Mouse (Mus musculus) kidney, adult 2 months (tissue): ENCODE data around the gene Ddb2. TPM values are rescaled to one million over a fixed set of nuclear protein-coding genes. Genes with fewer than 3 reads are reported as not detected.

Experiments
- DNase-seq: peaks from one replicate; pipeline ENCODE4 v3.0.0; 2021
- H3K27ac ChIP-seq: fragments of 200-500 bp; 2 replicates; pipeline ENCODE4 v1.5.1; 2012; ENCODE audit warnings: low read depth, low read length, control low read depth, inconsistent platforms; ENCODE audit not compliant: insufficient read depth
- H3K27me3 ChIP-seq: fragments of 200-500 bp; replicated peaks from 2 replicates; pipeline ENCODE4 v1.6.1; 2012; ENCODE audit warnings: mild to moderate bottlenecking, moderate library complexity, low read length, inconsistent platforms; ENCODE audit not compliant: control insufficient read depth, insufficient read depth
- H3K36me3 ChIP-seq: fragments of 200-500 bp; 2 replicates; pipeline ENCODE4 v1.6.1; 2012; ENCODE audit warnings: mild to moderate bottlenecking, moderate library complexity, low read length, inconsistent platforms; ENCODE audit not compliant: control insufficient read depth, insufficient read depth
- H3K4me1 ChIP-seq: fragments of 200-500 bp; 2 replicates; pipeline ENCODE4 v1.6.1; 2011; ENCODE audit warnings: low read length; ENCODE audit not compliant: control insufficient read depth, insufficient read depth
- H3K4me3 ChIP-seq: fragments of 200-500 bp; 2 replicates; pipeline ENCODE4 v1.5.1; 2011; ENCODE audit warnings: mild to moderate bottlenecking, low read depth, low read length, control low read depth; ENCODE audit not compliant: insufficient read depth
- CTCF ChIP-seq: fragments of 200-500 bp; conservative IDR thresholded peaks from 2 replicates; pipeline ENCODE4 v1.5.1; 2011; ENCODE audit warnings: low read depth, mild to moderate bottlenecking, control low read depth, low read length, moderate library complexity, mixed read lengths; ENCODE audit not compliant: insufficient read depth, insufficient read length
- POLR2A ChIP-seq: fragments of 200-500 bp; IDR thresholded peaks from one replicate; pipeline ENCODE4 v1.6.1; 2011; ENCODE audit warnings: low read depth, low read length, control low read depth
- WGBS: fragments of 180-500 bp; shearing (Covaris S2); methylation state at CpG from one replicate; pipeline ENCODE4 v1.1.7; 2018; 5-methylcytosine and 5-hydroxymethylcytosine counted together
- polyA plus RNA-seq: library from polyadenylated mRNA; depleted of rRNA; stranded (reverse); fragments of >200 nt; gene quantifications from 2 replicates; pipeline ENCODE4 v1.2.3, GENCODE M21; 2012; rRNA removed

Ddb2 gene
- 11.5 and 11.7 TPM in 2 replicates for polyA plus RNA-seq

DNA sequence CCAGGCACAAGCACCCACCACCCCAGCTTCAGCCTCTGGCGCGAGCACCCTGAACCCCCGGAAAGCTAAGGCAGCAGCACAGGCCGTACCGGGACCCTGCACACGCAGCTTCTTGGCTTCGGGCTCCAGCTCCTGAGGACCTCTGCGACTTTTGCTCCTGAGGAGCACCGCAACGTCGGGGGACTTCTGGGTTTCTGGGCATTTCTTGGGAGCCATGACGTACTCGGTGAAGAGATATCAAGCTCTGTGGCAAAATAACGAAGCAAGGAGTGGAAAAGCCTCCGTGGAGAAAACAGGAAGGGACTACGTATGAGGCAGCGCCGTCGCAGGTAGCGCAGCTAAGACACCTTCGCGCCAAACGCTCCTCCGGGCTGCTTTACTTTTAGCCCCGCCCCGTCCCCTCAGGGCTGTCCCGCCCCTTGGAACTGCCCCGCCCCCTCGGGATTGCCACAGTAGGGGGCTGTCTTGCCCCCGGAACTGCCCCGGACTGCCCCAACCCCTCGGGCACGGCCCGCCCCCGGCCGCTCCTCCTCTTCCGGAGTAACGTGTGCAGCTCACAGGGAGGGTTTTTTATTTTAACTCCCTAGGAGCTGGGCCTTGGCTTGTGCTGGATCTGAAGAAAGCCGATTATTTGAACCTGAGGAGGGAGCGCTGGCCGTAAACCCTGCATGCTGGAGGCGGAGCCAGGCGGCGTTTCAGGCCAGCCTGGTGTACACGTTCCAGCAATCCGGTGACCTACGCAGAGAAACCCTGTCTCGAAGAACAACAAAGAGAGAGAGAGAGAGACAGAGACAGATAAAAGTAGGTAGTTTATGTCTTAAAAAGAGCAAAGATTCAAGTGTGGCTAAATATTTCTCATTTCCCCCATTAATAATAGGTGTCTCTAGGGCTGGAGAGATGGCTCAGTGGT lies at the start of gene Ddb2:
Gene Ddb2, minus strand, starts transcription at position 382 of the 910 bp plus-strand sequence.
- peak; percentile 96 for DNase-seq
- 2% methylated on average over 48 of the region's 48 CpGs for WGBS
- TF ChIP-seq POLR2A (no peak), CTCF (no peak)
- H3K27ac ChIP-seq, result peak within 1 kb of the TSS; percentile 78
- H3K27me3 ChIP-seq, result no peaks in the 10 kb centered on the region
- peak within 1 kb of the TSS; percentile 63 for H3K4me3 ChIP-seq
- H3K36me3 ChIP-seq, result no peaks in the 10 kb centered on the region
- H3K4me1 ChIP-seq, result peaks cover 6% of the 10 kb centered on the region; the same call in 1 of the 2 replicates

DNA sequence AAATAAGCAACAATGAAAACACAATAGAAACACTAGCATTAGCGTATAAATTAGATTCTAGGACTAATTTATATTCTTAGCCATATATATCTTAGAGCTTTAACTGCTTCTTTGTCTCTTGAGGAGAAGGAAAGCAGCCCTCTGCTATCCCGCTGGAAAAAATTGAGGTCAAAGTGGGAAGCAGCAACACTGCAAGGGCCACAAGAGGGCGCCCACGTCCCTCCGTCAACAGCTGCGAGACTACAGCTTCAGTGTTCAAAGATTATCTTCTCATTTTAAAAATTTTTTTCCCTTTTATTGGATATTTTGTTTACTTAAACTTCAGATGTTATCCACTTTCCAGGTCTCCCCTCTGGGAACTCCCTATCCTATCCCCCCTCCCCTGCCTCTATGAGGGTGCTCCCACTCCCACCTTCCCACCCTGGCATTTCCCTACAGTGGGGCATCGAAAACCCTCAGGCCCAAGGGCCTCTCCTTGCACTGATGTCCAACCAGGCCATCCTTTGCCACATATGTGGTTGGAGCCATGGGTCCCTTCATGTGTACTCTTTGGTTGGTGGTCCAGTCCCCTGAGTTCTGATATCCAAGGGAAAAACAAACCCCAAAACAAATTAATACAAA lies 49.2 kb upstream of the Ddb2 start:
- Histone ChIP-seq H3K27me3 (no peaks in the 10 kb centered on the region), H3K4me3 (no peak overlapping the region), H3K4me1 (no peaks in the 10 kb centered on the region), H3K36me3 (no peaks in the 10 kb centered on the region), H3K27ac (no peak overlapping the region)
- DNase-seq, result peak; percentile 77
- peak; percentile 93 for TF ChIP-seq CTCF
- TF ChIP-seq POLR2A, result no peak
- WGBS, result 16% methylated on average over 7 of the region's 7 CpGs

DNA sequence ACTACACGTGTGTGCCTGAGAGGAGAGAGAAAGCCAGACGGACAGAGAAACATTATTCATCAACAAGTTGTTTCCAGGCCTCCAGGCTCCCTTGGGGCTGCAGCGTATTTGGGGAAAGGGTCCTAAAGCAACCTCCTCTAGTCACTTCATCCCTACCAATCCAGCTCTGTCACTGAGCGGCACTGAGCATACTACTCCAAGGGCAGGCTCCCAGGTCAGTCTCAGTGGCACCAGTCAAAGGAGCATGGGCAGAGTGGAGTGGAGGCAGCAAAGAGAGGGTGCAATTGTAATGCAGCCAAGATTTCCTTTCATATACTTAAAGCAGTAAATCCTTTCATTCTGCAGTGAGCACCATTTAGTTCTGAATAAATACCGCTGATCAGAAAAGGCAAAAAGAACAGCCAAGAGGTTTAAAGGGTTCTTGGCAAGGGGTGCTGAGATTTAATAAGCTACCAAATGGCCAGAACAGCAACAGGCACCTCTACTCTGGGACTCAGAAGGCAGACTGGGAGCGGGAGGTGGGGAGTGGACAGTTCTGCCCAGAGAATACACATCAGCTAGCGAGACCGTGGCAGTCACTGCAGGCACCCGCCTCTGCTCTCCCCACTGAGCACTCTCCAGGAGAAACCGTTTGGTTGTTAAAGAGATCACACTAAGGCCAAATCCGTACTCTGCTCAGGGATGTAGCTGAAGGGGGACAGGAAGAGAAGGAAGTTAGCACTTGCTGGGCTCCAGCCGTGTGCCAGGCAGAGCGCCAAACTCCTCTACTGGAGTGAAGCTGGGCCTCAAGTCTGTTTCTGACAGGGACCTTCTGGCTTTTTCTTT lies 47.8 kb upstream of the Ddb2 start:
- TF ChIP-seq CTCF (no peak), POLR2A (no peak)
- 68% methylated on average over 13 of the region's 13 CpGs for WGBS
- H3K4me1 ChIP-seq, result no peaks in the 10 kb centered on the region
- DNase-seq, result no peak
- no peaks in the 10 kb centered on the region for H3K36me3 ChIP-seq
- no peak overlapping the region for H3K4me3 ChIP-seq
- no peak overlapping the region for H3K27ac ChIP-seq
- no peaks in the 10 kb centered on the region for H3K27me3 ChIP-seq

DNA sequence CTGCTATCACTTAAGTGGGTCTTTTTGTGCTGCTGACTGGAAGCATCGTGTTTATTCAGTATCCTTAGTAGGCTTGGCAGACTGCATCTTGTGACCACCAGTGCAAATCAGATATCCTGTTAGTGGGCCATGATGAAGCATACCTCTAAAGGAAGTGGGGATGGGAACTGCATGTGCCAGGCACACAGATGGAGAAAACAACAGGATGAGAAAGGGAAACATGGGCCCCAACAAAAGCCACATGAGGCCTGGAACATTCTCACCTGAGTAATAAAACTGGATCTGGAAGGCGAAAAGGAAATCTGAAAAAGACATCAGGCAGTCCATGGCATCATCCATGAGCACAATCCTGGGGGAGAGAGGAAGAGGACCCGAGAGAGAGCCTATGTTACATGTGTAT lies 47.2 kb upstream of the Ddb2 start:
- no peaks in the 10 kb centered on the region for H3K4me1 ChIP-seq
- no peaks in the 10 kb centered on the region for H3K27me3 ChIP-seq
- DNase-seq, result no peak
- WGBS, result 70% methylated on average over 3 of the region's 3 CpGs
- no peaks in the 10 kb centered on the region for H3K36me3 ChIP-seq
- TF ChIP-seq CTCF (no peak), POLR2A (no peak)
- no peak overlapping the region for H3K4me3 ChIP-seq
- H3K27ac ChIP-seq, result no peak overlapping the region

DNA sequence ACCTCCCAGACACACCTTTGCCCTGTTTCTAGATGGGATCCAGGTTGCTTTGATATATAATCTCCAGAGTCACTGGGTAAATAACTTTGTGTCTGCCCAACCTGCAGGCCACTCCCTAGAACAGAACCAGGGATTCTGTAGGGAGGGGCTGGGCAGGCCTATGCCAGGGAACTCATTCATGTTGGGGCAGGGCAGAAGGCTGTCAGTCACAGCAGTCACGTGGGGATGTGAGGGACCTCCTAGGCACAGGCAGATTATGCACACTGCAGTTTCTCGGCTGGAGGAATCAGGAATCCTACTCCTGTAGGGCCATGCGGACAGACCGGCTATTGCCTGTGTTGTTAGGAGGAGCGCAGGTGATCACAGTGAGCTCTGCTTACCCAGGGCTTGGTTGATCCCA lies 44.6 kb upstream of the Ddb2 start:
- Histone ChIP-seq H3K27me3 (no peaks in the 10 kb centered on the region), H3K4me1 (no peaks in the 10 kb centered on the region), H3K4me3 (no peak overlapping the region), H3K36me3 (0 out of 2 replicates have a peak, but pooled peaks cover 2% of the 10 kb centered on the region), H3K27ac (no peak overlapping the region)
- no peak for TF ChIP-seq CTCF
- TF ChIP-seq POLR2A, result no peak
- WGBS, result 51% methylated on average over 5 of the region's 5 CpGs
- DNase-seq, result peak; percentile 21

DNA sequence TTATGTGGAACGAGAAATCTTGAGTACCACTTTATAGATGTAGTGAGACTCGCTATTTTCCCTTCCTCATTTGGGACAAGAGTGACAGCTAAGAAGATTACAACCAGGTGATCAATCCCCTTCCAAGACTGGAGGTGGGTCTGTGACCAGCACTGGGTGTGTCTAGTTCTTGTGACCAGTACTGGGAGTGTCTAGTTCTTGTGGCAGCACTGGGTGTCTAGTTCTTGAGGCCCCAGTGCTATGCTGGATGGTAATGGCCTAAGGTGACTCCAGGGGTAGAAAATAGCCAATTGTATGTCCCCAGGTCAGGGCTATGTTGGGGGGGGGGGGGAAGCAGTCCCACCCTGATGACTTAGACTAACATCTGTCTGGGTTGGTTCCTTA lies 42.6 kb upstream of the Ddb2 start:
- no peaks in the 10 kb centered on the region for H3K4me1 ChIP-seq
- no peak overlapping the region for H3K4me3 ChIP-seq
- H3K36me3 ChIP-seq, result peaks cover 3% of the 10 kb centered on the region; the same call in 1 of the 2 replicates
- H3K27ac ChIP-seq, result no peak overlapping the region
- no peaks in the 10 kb centered on the region for H3K27me3 ChIP-seq
- WGBS, result 52% methylated on average over 2 of the region's 2 CpGs
- no peak for TF ChIP-seq POLR2A
- no peak for TF ChIP-seq CTCF
- no peak for DNase-seq

DNA sequence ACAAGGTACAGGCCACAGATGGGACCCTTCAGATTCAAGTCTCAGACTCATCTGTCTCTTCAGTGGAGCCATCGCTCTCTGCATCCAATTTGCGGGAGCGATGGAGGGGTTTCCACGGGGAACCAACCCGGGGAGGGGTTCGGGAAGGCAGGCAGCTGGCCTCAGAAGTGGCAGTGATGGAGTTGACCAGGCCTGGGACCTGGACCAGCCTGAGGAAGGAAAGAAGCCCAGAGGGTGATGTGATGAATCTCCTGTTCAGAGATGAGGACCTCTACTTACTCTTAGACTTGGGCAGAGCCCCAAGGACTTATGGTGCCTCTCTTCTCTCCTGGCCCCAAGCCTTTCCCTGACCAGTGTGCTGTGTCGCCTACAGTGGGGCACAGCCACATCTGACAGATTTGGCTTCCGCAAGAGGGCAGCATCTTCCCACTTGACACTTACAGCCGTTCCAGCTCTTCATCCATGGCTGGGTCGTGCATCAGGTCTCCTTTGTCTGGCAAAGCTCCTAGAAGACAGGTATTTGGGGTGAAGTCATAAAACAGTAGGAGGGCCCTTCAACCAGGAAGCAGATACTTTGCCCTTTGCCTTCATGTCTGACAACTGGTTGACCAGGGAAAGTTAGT lies 42.1 kb upstream of the Ddb2 start:
- peak; percentile 57 for DNase-seq
- no peak for TF ChIP-seq POLR2A
- TF ChIP-seq CTCF, result peak; percentile 75
- no peaks in the 10 kb centered on the region for H3K27me3 ChIP-seq
- H3K27ac ChIP-seq, result no peak overlapping the region
- WGBS, result 38% methylated on average over 10 of the region's 10 CpGs
- H3K4me1 ChIP-seq, result no peaks in the 10 kb centered on the region
- peaks cover 5% of the 10 kb centered on the region; the same call in 1 of the 2 replicates for H3K36me3 ChIP-seq
- no peak overlapping the region for H3K4me3 ChIP-seq
